Mouse (Mus musculus): ENCODE measurements around the gene Cdk5r1. TPM values are rescaled to one million over a fixed set of nuclear protein-coding genes. Genes with fewer than 3 reads are reported as not detected.

Cdk5r1 gene
- polyA plus RNA-seq, 1 experiment from 2014 or later, result 18.0 TPM

- H3K27me3 ChIP-seq (ENCODE audit: insufficient read depth, poor library complexity, severe bottlenecking), result peaks cover 48% of the 10 kb centered on the region
- peaks cover 68% of the 10 kb centered on the region for H3K36me3 ChIP-seq
- no peak overlapping the region for H3K27ac ChIP-seq
- WGBS, result 49% methylated on average over 2 of the region's 2 CpGs
- peaks cover 37% of the 10 kb centered on the region for H3K4me1 ChIP-seq (replicated peaks)
- no peaks in the 10 kb centered on the region for H3K9me3 ChIP-seq
- no peak for DNase-seq (ENCODE audit: low spot score)
- no peak overlapping the region for H3K4me3 ChIP-seq
Measured at GRCm38 (mm10) chr11:80474175-80474691, 2.6 kb upstream of the Cdk5r1 start.

GRCm38 (mm10) chr11:80474846-80475245 lies 2.0 kb upstream of the Cdk5r1 start:
- Histone ChIP-seq H3K9me3 (no peaks in the 10 kb centered on the region), H3K36me3 (peaks cover 68% of the 10 kb centered on the region), H3K27ac (no peak overlapping the region), H3K27me3 (ENCODE audit: insufficient read depth, poor library complexity, severe bottlenecking) (peaks cover 54% of the 10 kb centered on the region), H3K4me1 (replicated peaks) (peaks cover 43% of the 10 kb centered on the region), H3K4me3 (no peak overlapping the region)
- 96% methylated on average over 11 of the region's 11 CpGs for WGBS
- no peak for DNase-seq (ENCODE audit: low spot score)

- Histone ChIP-seq H3K27me3 (ENCODE audit: insufficient read depth, poor library complexity, severe bottlenecking) (peaks cover 58% of the 10 kb centered on the region), H3K4me3 (0 out of 2 replicates have a peak overlapping the region, but pooled peaks have one; percentile 68), H3K27ac (0 out of 2 replicates have a peak overlapping the region, but pooled peaks have one; percentile 92), H3K9me3 (no peaks in the 10 kb centered on the region), H3K4me1 (replicated peaks) (peaks cover 45% of the 10 kb centered on the region), H3K36me3 (peaks cover 68% of the 10 kb centered on the region)
- 81% methylated on average over 9 of the region's 9 CpGs for WGBS
- no peak for DNase-seq (ENCODE audit: low spot score)
Measured at GRCm38 (mm10) chr11:80475544-80475943, 1.3 kb upstream of the Cdk5r1 start.

GRCm38 (mm10) chr11:80477341-80478199 lies 747 bp downstream of the Cdk5r1 start:
- 13% methylated on average over 55 of the region's 55 CpGs for WGBS
- Histone ChIP-seq H3K9me3 (no peaks in the 10 kb centered on the region), H3K27ac (peak overlapping the region; percentile 92), H3K36me3 (peaks cover 50% of the 10 kb centered on the region), H3K27me3 (ENCODE audit: insufficient read depth, poor library complexity, severe bottlenecking) (peaks cover 65% of the 10 kb centered on the region), H3K4me3 (peak overlapping the region; percentile 68), H3K4me1 (replicated peaks) (peaks cover 59% of the 10 kb centered on the region)
- DNase-seq (ENCODE audit: low spot score), result no peak

- no peak for DNase-seq (ENCODE audit: low spot score)
Measured at GRCm38 (mm10) chr11:80478694-80479412, 2.0 kb downstream of the Cdk5r1 start.

GRCm38 (mm10) chr11:80479425-80479824 lies 2.6 kb downstream of the Cdk5r1 start:
- Histone ChIP-seq H3K36me3 (peaks cover 32% of the 10 kb centered on the region), H3K4me1 (replicated peaks) (peaks cover 76% of the 10 kb centered on the region), H3K27ac (peak overlapping the region; percentile 92), H3K9me3 (no peaks in the 10 kb centered on the region), H3K4me3 (peak overlapping the region; percentile 68), H3K27me3 (ENCODE audit: insufficient read depth, poor library complexity, severe bottlenecking) (peaks cover 68% of the 10 kb centered on the region)
- WGBS, result 74% methylated on average over 5 of the region's 5 CpGs
- no peak for DNase-seq (ENCODE audit: low spot score)

More at GRCm38 (mm10) chr11:80478694-80479412, 2.0 kb downstream of the Cdk5r1 start:
- H3K36me3 ChIP-seq, result peaks cover 38% of the 10 kb centered on the region
- H3K4me3 ChIP-seq, result peak overlapping the region; percentile 68
- peaks cover 68% of the 10 kb centered on the region for H3K27me3 ChIP-seq (ENCODE audit: insufficient read depth, poor library complexity, severe bottlenecking)
- 66% methylated on average over 14 of the region's 14 CpGs for WGBS
- H3K9me3 ChIP-seq, result no peaks in the 10 kb centered on the region
- H3K4me1 ChIP-seq (replicated peaks), result peaks cover 71% of the 10 kb centered on the region
- peak overlapping the region; percentile 92 for H3K27ac ChIP-seq

GRCm38 (mm10) chr11:80479906-80480866 lies 3.4 kb downstream of the Cdk5r1 start:
- Histone ChIP-seq H3K27me3 (ENCODE audit: insufficient read depth, poor library complexity, severe bottlenecking) (peaks cover 66% of the 10 kb centered on the region), H3K36me3 (peaks cover 25% of the 10 kb centered on the region), H3K4me1 (replicated peaks) (peaks cover 80% of the 10 kb centered on the region), H3K9me3 (no peaks in the 10 kb centered on the region), H3K27ac (peak overlapping the region; percentile 92), H3K4me3 (peak overlapping the region; percentile 68)
- no peak for DNase-seq (ENCODE audit: low spot score)
- WGBS, result 79% methylated on average over 31 of the region's 31 CpGs

GRCm38 (mm10) chr11:80481409-80482050 lies 4.7 kb downstream of the Cdk5r1 start:
- Histone ChIP-seq H3K36me3 (peaks cover 25% of the 10 kb centered on the region), H3K4me3 (peak overlapping the region; percentile 24; the same call in 1 of the 2 replicates), H3K4me1 (replicated peaks) (peaks cover 80% of the 10 kb centered on the region), H3K9me3 (no peaks in the 10 kb centered on the region), H3K27ac (no peak overlapping the region), H3K27me3 (ENCODE audit: insufficient read depth, poor library complexity, severe bottlenecking) (peaks cover 58% of the 10 kb centered on the region)
- DNase-seq (ENCODE audit: low spot score), result no peak
- 78% methylated on average over 13 of the region's 13 CpGs for WGBS

GRCm38 (mm10) chr11:80482347-80482746 lies 5.5 kb downstream of the Cdk5r1 start:
- Histone ChIP-seq H3K27ac (no peak overlapping the region), H3K36me3 (peaks cover 25% of the 10 kb centered on the region), H3K4me1 (replicated peaks) (peaks cover 78% of the 10 kb centered on the region), H3K27me3 (ENCODE audit: insufficient read depth, poor library complexity, severe bottlenecking) (peaks cover 58% of the 10 kb centered on the region), H3K4me3 (no peak overlapping the region), H3K9me3 (no peaks in the 10 kb centered on the region)
- DNase-seq (ENCODE audit: low spot score), result no peak
- WGBS, result 73% methylated on average over 10 of the region's 10 CpGs

GRCm38 (mm10) chr11:80482921-80483320 lies 6.1 kb downstream of the Cdk5r1 start:
- H3K4me3 ChIP-seq, result no peak overlapping the region
- H3K36me3 ChIP-seq, result peaks cover 24% of the 10 kb centered on the region
- peaks cover 55% of the 10 kb centered on the region for H3K27me3 ChIP-seq (ENCODE audit: insufficient read depth, poor library complexity, severe bottlenecking)
- H3K9me3 ChIP-seq, result no peaks in the 10 kb centered on the region
- no peak for DNase-seq (ENCODE audit: low spot score)
- H3K27ac ChIP-seq, result no peak overlapping the region
- H3K4me1 ChIP-seq (replicated peaks), result peaks cover 77% of the 10 kb centered on the region
- 88% methylated on average over 7 of the region's 7 CpGs for WGBS

- DNase-seq (ENCODE audit: low spot score), result no peak
- WGBS, result 76% methylated on average over 6 of the region's 6 CpGs
- Histone ChIP-seq H3K4me3 (no peak overlapping the region), H3K36me3 (peaks cover 19% of the 10 kb centered on the region), H3K27me3 (ENCODE audit: insufficient read depth, poor library complexity, severe bottlenecking) (peaks cover 50% of the 10 kb centered on the region), H3K9me3 (no peaks in the 10 kb centered on the region), H3K4me1 (replicated peaks) (peaks cover 77% of the 10 kb centered on the region), H3K27ac (peak overlapping the region; percentile 31; the same call in 1 of the 2 replicates)
Measured at GRCm38 (mm10) chr11:80483536-80484067, 6.8 kb downstream of the Cdk5r1 start.

All from hindbrain, embryonic 10.5 days (tissue).